Mouse (Mus musculus): ENCODE data around the gene Phf20.
"Not testable (repeated sequence)": the region's sequence is repeated elsewhere in the genome, so short reads cannot be mapped to it uniquely, and the experiment has no call there.

Phf20 gene

GRCm38 (mm10) chr2:156199944-156200343 lies 3.7 kb downstream of the Phf20 start:
- DNase-seq (ENCODE audit: low spot score), result no peak

GRCm38 (mm10) chr2:156201486-156201885 lies 5.2 kb downstream of the Phf20 start:
- no peak for DNase-seq (ENCODE audit: low spot score)

GRCm38 (mm10) chr2:156202848-156203437 lies 6.7 kb downstream of the Phf20 start:
- no peak for DNase-seq (ENCODE audit: low spot score)

- DNase-seq (ENCODE audit: low spot score), result no peak
These were observed 7.7 kb downstream of the Phf20 start for GRCm38 (mm10) chr2:156203917-156204316.

GRCm38 (mm10) chr2:156217786-156218185 lies 21.5 kb downstream of the Phf20 start:
- DNase-seq (ENCODE audit: low spot score), result no peak

GRCm38 (mm10) chr2:156222100-156222499 lies 25.8 kb downstream of the Phf20 start:
- DNase-seq (ENCODE audit: low spot score), result no peak

GRCm38 (mm10) chr2:156224043-156224442 lies 27.8 kb downstream of the Phf20 start:
- DNase-seq (ENCODE audit: low spot score), result no peak

- DNase-seq (ENCODE audit: low spot score), result no peak
These were observed 31.4 kb downstream of the Phf20 start for GRCm38 (mm10) chr2:156227689-156228088.

GRCm38 (mm10) chr2:156229171-156229570 lies 32.9 kb downstream of the Phf20 start:
- DNase-seq (ENCODE audit: low spot score), result no peak

- DNase-seq (ENCODE audit: low spot score), result no peak
These were observed 35.1 kb downstream of the Phf20 start for GRCm38 (mm10) chr2:156231340-156231739.

GRCm38 (mm10) chr2:156233275-156233948 lies 37.1 kb downstream of the Phf20 start:
- DNase-seq (ENCODE audit: low spot score), result no peak

- not testable (repeated sequence) for DNase-seq (ENCODE audit: low spot score)
These were observed 37.8 kb downstream of the Phf20 start for GRCm38 (mm10) chr2:156234016-156234415.

GRCm38 (mm10) chr2:156235847-156236246 lies 39.6 kb downstream of the Phf20 start:
- DNase-seq (ENCODE audit: low spot score), result no peak

GRCm38 (mm10) chr2:156241662-156242061 lies 45.4 kb downstream of the Phf20 start:
- no peak for DNase-seq (ENCODE audit: low spot score)

GRCm38 (mm10) chr2:156243011-156243410 lies 46.7 kb downstream of the Phf20 start:
- no peak for DNase-seq (ENCODE audit: low spot score)

GRCm38 (mm10) chr2:156247599-156247998 lies 51.3 kb downstream of the Phf20 start:
- no peak for DNase-seq (ENCODE audit: low spot score)

- no peak for DNase-seq (ENCODE audit: low spot score)
These were observed 54.5 kb downstream of the Phf20 start for GRCm38 (mm10) chr2:156250761-156251160.

- DNase-seq (ENCODE audit: low spot score), result no peak
These were observed 55.0 kb downstream of the Phf20 start for GRCm38 (mm10) chr2:156251291-156251690.

GRCm38 (mm10) chr2:156257051-156257450 lies 60.8 kb downstream of the Phf20 start:
- DNase-seq (ENCODE audit: low spot score), result no peak

- no peak for DNase-seq (ENCODE audit: low spot score)
These were observed 61.9 kb downstream of the Phf20 start for GRCm38 (mm10) chr2:156257922-156258761.

GRCm38 (mm10) chr2:156260968-156261367 lies 64.7 kb downstream of the Phf20 start:
- no peak for DNase-seq (ENCODE audit: low spot score)

GRCm38 (mm10) chr2:156263204-156263893 lies 67.1 kb downstream of the Phf20 start:
- DNase-seq (ENCODE audit: low spot score), result no peak
